8 mouse cellular contexts compared by ENCODE assay signal in the genomic region with DNA sequence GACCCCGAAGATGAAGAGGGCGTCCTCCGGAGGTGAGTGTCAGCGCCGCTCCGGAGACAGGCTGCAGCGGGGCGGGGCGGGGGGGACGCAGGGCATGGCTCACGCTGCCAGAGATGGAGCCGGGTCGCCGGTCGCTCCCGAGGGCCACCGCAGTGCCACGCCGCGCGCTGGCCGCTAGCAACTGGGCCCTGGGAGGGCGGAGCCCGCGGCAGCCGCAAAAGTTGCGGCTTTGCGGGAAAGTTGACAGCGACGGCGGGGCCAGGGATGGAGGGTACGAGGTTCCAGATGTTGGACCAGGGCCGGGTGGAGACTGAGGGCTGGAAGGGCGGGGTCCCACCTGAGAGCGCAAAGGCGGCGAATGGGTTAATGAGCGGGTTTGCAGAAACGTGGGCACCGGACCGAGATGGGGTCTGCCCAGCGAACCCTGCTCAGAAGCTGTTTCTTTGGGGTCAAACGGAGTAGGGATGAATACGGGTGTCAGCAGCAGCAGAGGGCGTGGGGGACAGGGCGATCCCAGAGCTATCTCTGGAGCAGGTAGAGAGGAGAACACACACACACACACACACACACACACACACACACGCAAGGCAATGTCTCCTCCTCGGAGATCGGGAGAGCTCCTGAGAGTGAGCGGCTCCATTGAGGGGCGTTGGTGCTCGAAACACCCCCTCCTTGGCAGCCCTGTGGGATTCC. TPM values are rescaled to one million over a fixed set of nuclear protein-coding genes. Genes with fewer than 3 reads are reported as not detected.
A peak's percentile ranks its signal among the peaks of the same experiment; 100 is the strongest.
DNase-seq lines count a peak whose midpoint lies in the region; ATAC-seq and TF ChIP-seq lines count a peak whose summit lies in the region.

No protein-coding gene starts in this region.

- peak overlapping the region; percentile 98 for H3K4me2 ChIP-seq in embryonic facial prominence, embryonic 14.5 days (ENCODE audit: low read depth, low read length)
- H3K4me2 ChIP-seq in neural tube, embryonic 15.5 days: peak overlapping the region; percentile 87

- peak overlapping the region; percentile 71 for H3K9ac ChIP-seq in ES-E14 (ENCODE audit: insufficient read depth, low read depth, low read length, poor library complexity, severe bottlenecking)
- H3K9ac ChIP-seq in embryonic facial prominence, embryonic 14.5 days (ENCODE audit: low read depth, low read length): peak overlapping the region; percentile 76
- H3K9ac ChIP-seq in neural tube, embryonic 15.5 days (replicated peaks): peak overlapping the region; percentile 81

- no peak overlapping the region for H3K27ac ChIP-seq in ES-E14 (ENCODE audit: insufficient read depth, low read depth, low read length, poor library complexity, severe bottlenecking)
- no peak overlapping the region for H3K27ac ChIP-seq in embryonic facial prominence, embryonic 14.5 days (replicated peaks; ENCODE audit: low read depth, low read length)
- peak overlapping the region; percentile 85 for H3K27ac ChIP-seq in neural tube, embryonic 15.5 days (replicated peaks)

- H3K4me1 ChIP-seq in ES-E14 (ENCODE audit: control insufficient read depth in 2 of 2, insufficient read depth in 2 of 2, low read length in 2 of 2, poor library complexity in 1 of 2): no peaks in the 10 kb centered on the region; a peak in 1 of 4 replicates
- H3K4me1 ChIP-seq in embryonic facial prominence, embryonic 14.5 days (ENCODE audit: control insufficient read depth, insufficient read depth, low read length): peaks cover 14% of the 10 kb centered on the region
- H3K4me1 ChIP-seq in neural tube, embryonic 15.5 days: peaks cover 45% of the 10 kb centered on the region

- 3% methylated on average over 39 of the region's 52 CpGs for WGBS in embryonic facial prominence, embryonic 14.5 days
- under 1% methylated on average over 50 of the region's 52 CpGs for WGBS in neural tube, embryonic 15.5 days

- DNase-seq in kidney, adult 18-20 months: peak; percentile 38
- DNase-seq in kidney, postnatal 14 days: no peak
- no peak for DNase-seq in ES-E14 (ENCODE audit: low read depth, low spot score)
- no peak for DNase-seq in embryonic facial prominence, embryonic 14.5 days (ENCODE audit: low spot score)
- peak; percentile 24 to 53 for DNase-seq in kidney, postnatal 4 days
- DNase-seq in spleen, adult 18-20 months: no peak

- in situ Hi-C loops in ES-E14 (cut with MboI; ENCODE audit: low sequenced_read_pairs in 2 of 2, unreplicated experiment in 2 of 2): no loop called here

- no peaks in the 10 kb centered on the region for H3K36me3 ChIP-seq in ES-E14 (ENCODE audit: control insufficient read depth, insufficient read depth, low read length, poor library complexity, severe bottlenecking)
- no peaks in the 10 kb centered on the region for H3K36me3 ChIP-seq in embryonic facial prominence, embryonic 14.5 days (ENCODE audit: control insufficient read depth, insufficient read depth, low read length)
- H3K36me3 ChIP-seq in neural tube, embryonic 15.5 days: no peaks in the 10 kb centered on the region

- no peaks in the 10 kb centered on the region for H3K9me3 ChIP-seq in ES-E14 (ENCODE audit: control insufficient read depth, insufficient read depth, low read depth, low read length)
- H3K9me3 ChIP-seq in embryonic facial prominence, embryonic 14.5 days (ENCODE audit: control insufficient read depth, low read length): no peaks in the 10 kb centered on the region
- H3K9me3 ChIP-seq in neural tube, embryonic 15.5 days (replicated peaks): no peaks in the 10 kb centered on the region

- peaks cover 32% of the 10 kb centered on the region for H3K27me3 ChIP-seq in embryonic facial prominence, embryonic 14.5 days (replicated peaks; ENCODE audit: control insufficient read depth, insufficient read depth, low read length)
- peaks cover 4% of the 10 kb centered on the region; the same call in 1 of the 2 replicates for H3K27me3 ChIP-seq in neural tube, embryonic 15.5 days (replicated peaks)

- peak; percentile 23 for ATAC-seq in embryonic facial prominence, embryonic 14.5 days (ENCODE audit: low read depth)
- peak; percentile 55 for ATAC-seq in neural tube, embryonic 15.5 days (ENCODE audit: low FRiP score)
- no peak for ATAC-seq in megakaryocyte progenitor cell, adult 5-6 weeks (replicated peaks; ENCODE audit: poor library complexity)

- peak overlapping the region; percentile 45 to 85 for H3K4me3 ChIP-seq in ES-E14 (ENCODE audit: insufficient read depth in 1 of 2, low read depth in 1 of 2, low read length in 2 of 2, poor library complexity in 1 of 2, severe bottlenecking in 1 of 2)
- peak overlapping the region; percentile 74 for H3K4me3 ChIP-seq in embryonic facial prominence, embryonic 14.5 days (ENCODE audit: low read depth, low read length)
- H3K4me3 ChIP-seq in neural tube, embryonic 15.5 days (replicated peaks): peak overlapping the region; percentile 68

TF ChIP-seq in ES-E14, 5 proteins besides CTCF, POLR2A, EP300 and RAD21:
- TF ChIP-seq ZNF384 (IDR thresholded peaks at IDR 0.05; ENCODE audit: low read depth, low read length) (no peak), ZC3H11A (IDR thresholded peaks at IDR 0.05; ENCODE audit: borderline replicate concordance, low read depth, low read length) (no peak), CHD2 (IDR thresholded peaks at IDR 0.05; ENCODE audit: low read depth, low read length) (no peak), HCFC1 (IDR thresholded peaks at IDR 0.05; ENCODE audit: borderline replicate concordance, insufficient read depth, low read length) (no peak), MAFK (IDR thresholded peaks at IDR 0.05; ENCODE audit: insufficient read depth, low read depth, low read length) (no peak)

RNA-seq across cellular contexts. Expression of a gene that starts 0.6 kb away (rescaled TPM):
- 0.22 and 0.48 TPM in 2 replicates for total RNA-seq in ES-E14 (2012; rRNA removed)
- polyA plus RNA-seq in embryonic facial prominence, embryonic 14.5 days (2014; fragmentation: Nextera tagmentation; extraction: Ambion mirVana): 4.3 and 5.1 TPM in 2 replicates
- 26.5 and 28.7 TPM in 2 replicates for polyA plus RNA-seq in neural tube, embryonic 15.5 days (2015; fragmentation: Nextera tagmentation; extraction: Ambion mirVana)
- total RNA-seq in megakaryocyte progenitor cell, adult 5-6 weeks (2015): 6.0 and 8.3 TPM in 2 replicates
- total RNA-seq in megakaryocyte progenitor cell, adult 5-6 weeks (2017): 2.2 and 2.3 TPM in 2 replicates

RNA-seq across cellular contexts. Expression of a gene that starts 38.0 kb away (rescaled TPM):
- 39.6 and 73.6 TPM in 2 replicates for total RNA-seq in ES-E14 (2012; rRNA removed)
- polyA plus RNA-seq in embryonic facial prominence, embryonic 14.5 days (2014; fragmentation: Nextera tagmentation; extraction: Ambion mirVana): 7.2 and 7.7 TPM in 2 replicates
- polyA plus RNA-seq in neural tube, embryonic 15.5 days (2015; fragmentation: Nextera tagmentation; extraction: Ambion mirVana): 4.0 and 6.4 TPM in 2 replicates
- total RNA-seq in megakaryocyte progenitor cell, adult 5-6 weeks (2015): 10.9 and 16.8 TPM in 2 replicates
- 60.3 and 64.2 TPM in 2 replicates for total RNA-seq in megakaryocyte progenitor cell, adult 5-6 weeks (2017)

Comparison
In these comparisons a context has a peak if more than half of its experiments do, and no peak if none do; other contexts are left out.
1. DNase-seq: peak in kidney, adult 18-20 months (single experiment) and kidney, postnatal 4 days (2 of 2); none in kidney, postnatal 14 days (single experiment), ES-E14 (single experiment), embryonic facial prominence, embryonic 14.5 days (single experiment) and spleen, adult 18-20 months (0 of 2).
2. Peak in every context shown above with its lines, with median percentiles within 50 percentile points of each other: H3K4me3 ChIP-seq and H3K9ac ChIP-seq.